Mouse (Mus musculus) intestine, postnatal 0 days (tissue): Measurements from ENCODE around the gene Zc3h7b. TPM values are rescaled to one million over a fixed set of nuclear protein-coding genes. Genes with fewer than 3 reads are reported as not detected.
"Not testable (repeated sequence)": the region's sequence is repeated elsewhere in the genome, so short reads cannot be mapped to it uniquely, and the experiment has no call there.

ENCODE experiments used
- ATAC-seq: fragments of 200-750 bp; cut with Nextera tagmentation; 2 replicates; pipeline ENCODE4 v1.8.0; 2017; ENCODE audit warnings: mild to moderate bottlenecking, moderate TSS enrichment, moderate library complexity
- H3K27ac ChIP-seq: fragments of 300-500 bp; sonication (generic); 2 replicates; pipeline ENCODE4 v1.5.1; 2014; ENCODE audit warnings: mild to moderate bottlenecking, low read depth, low read length, moderate library complexity
- H3K27me3 ChIP-seq: fragments of 300-500 bp; sonication (generic); replicated peaks from 2 replicates; pipeline ENCODE4 v1.6.1; 2014; ENCODE audit warnings: low read length, mixed read lengths; ENCODE audit not compliant: control insufficient read depth, insufficient read depth
- H3K36me3 ChIP-seq: fragments of 300-500 bp; sonication (generic); 2 replicates; pipeline ENCODE4 v1.6.1; 2014; ENCODE audit warnings: mild to moderate bottlenecking, moderate library complexity; ENCODE audit not compliant: control insufficient read depth, insufficient read depth
- H3K4me1 ChIP-seq: fragments of 300-500 bp; sonication (generic); replicated peaks from 2 replicates; pipeline ENCODE4 v1.6.1; 2014; ENCODE audit warnings: antibody characterized with exemption, low read length, mixed read lengths; ENCODE audit not compliant: control insufficient read depth, insufficient read depth
- H3K4me2 ChIP-seq: fragments of 300-500 bp; sonication (generic); replicated peaks from 2 replicates; pipeline ENCODE4 v1.6.1; 2014; ENCODE audit warnings: low read depth, mild to moderate bottlenecking, moderate library complexity
- H3K4me3 ChIP-seq: fragments of 300-500 bp; sonication (generic); 2 replicates; pipeline ENCODE4 v1.5.1; 2014; ENCODE audit warnings: low read depth, low read length
- H3K9ac ChIP-seq: fragments of 300-500 bp; sonication (generic); 2 replicates; pipeline ENCODE4 v1.6.1; 2014; ENCODE audit warnings: mild to moderate bottlenecking, low read depth, low read length
- H3K9me3 ChIP-seq: fragments of 300-500 bp; sonication (generic); 2 replicates; pipeline ENCODE4 v1.6.1; 2016; ENCODE audit warnings: mixed run types; ENCODE audit not compliant: control insufficient read depth
- CTCF ChIP-seq: sonication (generic); IDR thresholded peaks from 2 replicates; pipeline ENCODE4 v1.5.1; 2016; ENCODE audit warnings: low read depth, mild to moderate bottlenecking, control low read depth, antibody characterized with exemption, moderate library complexity
- WGBS: fragments of 180-500 bp; shearing (Covaris S2); extraction: QIAGEN DNeasy Blood & Tissue Kit; methylation state at CpG from one replicate; pipeline ENCODE4 v1.1.7; 2014; 5-methylcytosine and 5-hydroxymethylcytosine counted together
- polyA plus RNA-seq: library from polyadenylated mRNA; unstranded; fragments of >200 nt; fragmentation: Nextera tagmentation; extraction: Ambion mirVana; gene quantifications from 2 replicates; pipeline ENCODE4 v1.2.1, GENCODE M21; 2015

The Zc3h7b gene
- polyA plus RNA-seq, 1 experiment from 2014 or later = 7.3 TPM

- not testable (repeated sequence) for H3K4me1 ChIP-seq, H3K27me3 ChIP-seq, H3K27ac ChIP-seq, ATAC-seq, H3K4me2 ChIP-seq, H3K9me3 ChIP-seq, H3K9ac ChIP-seq, H3K4me3 ChIP-seq
- H3K36me3 ChIP-seq = peaks cover 36% of the 10 kb centered on the region
- TF ChIP-seq CTCF = peak; percentile 16; the same call in 1 of the 2 replicates
- WGBS = 80% methylated on average over 4 of the region's 4 CpGs
These were observed 43.5 kb upstream of the Zc3h7b start for GRCm38 (mm10) chr15:81701350-81701749.

GRCm38 (mm10) chr15:81702306-81703093 lies 42.4 kb upstream of the Zc3h7b start:
- no peak overlapping the region for H3K9ac ChIP-seq
- H3K9me3 ChIP-seq = no peaks in the 10 kb centered on the region
- H3K4me2 ChIP-seq = no peak overlapping the region
- no peaks in the 10 kb centered on the region for H3K4me1 ChIP-seq
- H3K27me3 ChIP-seq = no peaks in the 10 kb centered on the region
- peaks cover 45% of the 10 kb centered on the region for H3K36me3 ChIP-seq
- H3K4me3 ChIP-seq = no peak overlapping the region
- 80% methylated on average over 13 of the region's 13 CpGs for WGBS
- TF ChIP-seq CTCF = no peak
- no peak overlapping the region for H3K27ac ChIP-seq
- ATAC-seq = no peak

- no peak for ATAC-seq
- Histone ChIP-seq H3K36me3 (peaks cover 50% of the 10 kb centered on the region), H3K4me2 (no peak overlapping the region), H3K9me3 (no peaks in the 10 kb centered on the region), H3K9ac (no peak overlapping the region), H3K27ac (no peak overlapping the region), H3K4me3 (no peak overlapping the region), H3K4me1 (no peaks in the 10 kb centered on the region), H3K27me3 (no peaks in the 10 kb centered on the region)
- TF ChIP-seq CTCF = no peak
- WGBS = 67% methylated on average over 3 of the region's 3 CpGs
These were observed 41.8 kb upstream of the Zc3h7b start for GRCm38 (mm10) chr15:81703094-81703489.

GRCm38 (mm10) chr15:81708991-81709390 lies 35.9 kb upstream of the Zc3h7b start:
- Histone ChIP-seq H3K9ac (no peak overlapping the region), H3K4me2 (no peak overlapping the region), H3K27ac (no peak overlapping the region), H3K4me3 (no peak overlapping the region), H3K9me3 (no peaks in the 10 kb centered on the region), H3K36me3 (peaks cover 92% of the 10 kb centered on the region), H3K27me3 (no peaks in the 10 kb centered on the region), H3K4me1 (no peaks in the 10 kb centered on the region)
- TF ChIP-seq CTCF = no peak
- WGBS = 91% methylated on average over 11 of the region's 11 CpGs
- no peak for ATAC-seq

GRCm38 (mm10) chr15:81709686-81710085 lies 35.2 kb upstream of the Zc3h7b start:
- 100% methylated on average over 1 of the region's 1 CpGs for WGBS
- no peak for TF ChIP-seq CTCF
- H3K9ac ChIP-seq = no peak overlapping the region
- ATAC-seq = no peak; the same call in 1 of the 2 replicates
- H3K4me1 ChIP-seq = no peaks in the 10 kb centered on the region
- H3K27me3 ChIP-seq = no peaks in the 10 kb centered on the region
- H3K9me3 ChIP-seq = no peaks in the 10 kb centered on the region
- H3K4me3 ChIP-seq = no peak overlapping the region
- no peak overlapping the region for H3K4me2 ChIP-seq
- 0 out of 2 replicates have a peak overlapping the region, but pooled peaks have one; percentile 3 for H3K27ac ChIP-seq
- H3K36me3 ChIP-seq = peaks cover 86% of the 10 kb centered on the region

GRCm38 (mm10) chr15:81710801-81711200 lies 34.1 kb upstream of the Zc3h7b start:
- ATAC-seq = no peak
- 74% methylated on average over 4 of the region's 4 CpGs for WGBS
- no peak overlapping the region for H3K9ac ChIP-seq
- no peaks in the 10 kb centered on the region for H3K4me1 ChIP-seq
- H3K27me3 ChIP-seq = no peaks in the 10 kb centered on the region
- H3K4me2 ChIP-seq = no peak overlapping the region
- H3K36me3 ChIP-seq = peaks cover 85% of the 10 kb centered on the region
- no peaks in the 10 kb centered on the region for H3K9me3 ChIP-seq
- H3K27ac ChIP-seq = no peak overlapping the region
- no peak overlapping the region for H3K4me3 ChIP-seq
- no peak for TF ChIP-seq CTCF
